Mouse (Mus musculus) frontal cortex, postnatal 36 days (tissue): ENCODE measurements at regions not wholly inside any gene's neighbourhood (a gene's known extent, or its start where the extent isn't known, plus 50 kb on each side); places are given as distances from the start of the nearest gene placed in this dataset.
"Not testable (repeated sequence)": the region's sequence is repeated elsewhere in the genome, so short reads cannot be mapped to it uniquely, and the experiment has no call there.

Source experiments
- DNase-seq, 2 experiments: peaks; one replicate each; pipeline ENCODE4 v3.0.0; 2022; ENCODE audit warnings: low spot score in 2 of 2

DNA sequence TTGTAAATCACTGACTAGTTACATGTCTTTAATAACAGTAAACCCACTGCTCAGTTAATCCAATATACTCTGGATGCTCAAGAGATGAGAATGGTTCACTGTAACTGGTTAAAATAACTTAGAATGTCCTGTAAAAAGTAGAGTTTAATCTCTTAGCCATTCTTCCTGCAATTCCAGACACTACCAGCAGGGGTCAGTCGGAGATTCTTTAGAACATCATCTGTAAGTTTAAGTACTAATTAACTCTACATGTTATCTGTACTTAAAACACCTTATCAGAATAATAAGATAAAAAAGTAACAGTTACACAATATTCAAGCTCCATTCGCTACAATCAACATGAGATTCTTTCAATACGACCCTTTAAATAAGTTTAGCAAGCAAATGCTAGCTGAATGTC lies 58.7 kb upstream of the Olig3 start:
- no peak for DNase-seq

- no peak for DNase-seq
These were observed 60.8 kb upstream of the Olig3 start for GRCm38 (mm10) chr10:19295388-19296013.

DNA sequence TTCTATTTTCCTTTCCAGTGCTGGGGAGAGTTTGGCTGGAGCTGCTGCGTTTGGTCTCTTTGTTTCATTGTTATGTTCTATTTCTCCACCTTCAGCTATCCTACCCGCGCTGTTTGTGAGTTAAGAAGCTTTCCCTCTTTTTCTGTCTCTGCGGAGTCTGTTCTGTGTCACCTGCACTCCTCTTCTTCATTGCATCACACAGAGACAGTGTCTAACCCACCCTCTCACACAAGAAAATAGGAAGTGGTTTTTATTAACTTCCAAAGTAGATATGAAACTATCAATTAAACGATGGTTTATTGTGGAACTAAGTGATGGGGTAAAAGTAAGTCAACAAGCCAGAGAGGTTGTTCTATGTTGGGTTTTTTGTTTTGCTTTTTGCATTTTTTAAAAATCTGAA lies 64.9 kb upstream of the Olig3 start:
- DNase-seq: no peak

- DNase-seq: not testable (repeated sequence)
These were observed 65.3 kb upstream of the Olig3 start for GRCm38 (mm10) chr10:19291039-19291438.

DNA sequence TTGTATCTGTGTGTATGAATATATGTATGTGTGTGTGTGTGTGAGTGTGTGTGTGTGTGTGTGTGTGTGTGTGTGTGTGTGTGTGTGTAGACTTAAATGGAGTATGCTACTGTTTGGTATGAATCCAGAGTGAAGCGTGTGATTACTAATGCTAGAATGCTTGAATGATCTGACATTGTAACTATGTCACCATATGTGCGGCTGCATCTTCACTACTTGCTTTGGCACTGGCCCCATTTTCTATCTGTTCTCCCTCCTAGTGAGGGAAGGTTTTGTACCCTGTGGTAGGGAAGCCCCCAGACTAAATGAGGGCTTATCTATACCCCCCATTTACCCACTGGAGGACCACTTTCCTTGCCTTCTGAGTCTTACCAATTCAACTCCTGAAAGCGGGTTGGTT lies 74.2 kb upstream of the Olig3 start:
- no peak for DNase-seq

GRCm38 (mm10) chr10:19281021-19281420 lies 75.3 kb upstream of the Olig3 start:
- DNase-seq: no peak

- DNase-seq: no peak
These were observed 78.0 kb upstream of the Olig3 start for GRCm38 (mm10) chr10:19278189-19278842.

DNA sequence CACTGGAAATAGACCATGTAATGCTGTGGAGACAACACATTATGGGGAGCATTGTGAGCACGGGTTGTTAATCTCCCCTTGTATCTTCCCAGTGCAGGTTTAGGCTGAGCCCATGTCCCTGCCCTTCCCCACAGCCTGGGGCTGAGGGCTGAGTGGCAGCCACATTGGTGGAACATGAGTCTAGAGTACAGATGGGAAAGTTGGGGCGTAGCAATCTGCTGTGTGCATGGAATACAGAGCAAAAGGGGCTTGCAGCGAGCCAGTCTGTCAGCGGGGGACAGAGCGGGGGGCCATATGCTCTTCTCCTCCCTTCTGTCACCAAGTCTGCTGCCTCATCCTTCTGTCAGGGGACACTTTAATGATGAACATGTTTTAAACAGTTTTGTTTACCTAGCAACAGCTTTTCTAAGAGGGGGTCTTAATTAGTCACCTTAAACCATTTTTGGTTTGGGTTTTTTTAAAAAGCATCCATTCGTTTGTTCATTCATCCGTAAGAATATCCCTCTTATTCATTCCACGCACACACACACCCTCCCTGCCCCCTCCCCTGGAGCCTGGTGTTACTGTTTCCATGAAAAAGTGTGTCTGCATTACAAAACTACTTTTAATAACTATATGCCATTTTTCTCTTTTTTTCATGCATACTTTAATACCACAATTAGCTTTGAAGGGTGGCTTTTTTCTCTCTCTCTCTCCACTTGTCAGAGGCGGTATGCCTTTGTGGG lies 79.1 kb upstream of the Olig3 start:
- DNase-seq: peak in 1 of 2 experiments; percentile 7

GRCm38 (mm10) chr10:19274985-19275384 lies 81.3 kb upstream of the Olig3 start:
- DNase-seq: no peak

GRCm38 (mm10) chr10:19269418-19269817 lies 86.9 kb upstream of the Olig3 start:
- no peak for DNase-seq

DNA sequence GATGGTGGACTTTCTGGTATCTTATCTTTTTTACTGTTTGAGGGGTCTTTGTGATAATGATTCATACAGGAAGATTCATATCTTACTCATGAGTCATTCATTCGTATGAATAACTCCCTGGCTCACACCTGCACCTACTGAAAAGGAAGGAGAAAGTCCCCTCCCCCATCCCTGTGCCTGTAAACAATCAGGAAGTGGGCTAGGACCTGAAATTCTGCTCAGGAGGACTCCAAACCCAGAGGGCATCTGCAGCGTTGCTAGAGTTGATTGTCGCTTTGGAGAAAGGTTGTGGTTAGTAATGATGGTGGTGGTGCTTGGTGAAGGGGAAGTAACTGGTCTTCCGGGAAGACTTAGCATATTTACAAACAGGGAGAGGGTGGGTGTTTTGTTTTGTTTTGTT lies 88.3 kb upstream of the Olig3 start:
- no peak for DNase-seq

- DNase-seq: peak; percentile 15 to 42
These were observed 116.1 kb upstream of the Olig3 start for GRCm38 (mm10) chr10:19240102-19240759.

DNA sequence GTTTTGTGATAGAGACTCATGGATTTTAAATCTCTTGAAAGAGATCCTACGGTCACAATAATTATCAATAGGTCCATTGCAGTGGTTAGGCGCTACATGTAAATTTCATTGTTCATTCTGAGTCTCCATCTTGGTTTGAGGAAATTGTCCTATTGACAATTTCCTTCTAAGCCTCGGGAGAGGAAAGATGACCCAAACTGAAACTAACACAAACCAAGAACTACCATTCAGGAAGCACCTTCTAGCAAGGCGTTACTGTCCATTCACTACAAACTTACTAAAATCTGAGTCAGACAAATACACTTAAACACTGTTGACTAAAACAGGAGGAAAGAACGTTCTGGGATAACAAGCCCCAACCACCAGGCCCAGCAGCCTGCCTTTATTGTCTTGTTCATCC lies 140.1 kb upstream of the Olig3 start:
- DNase-seq: no peak

DNA sequence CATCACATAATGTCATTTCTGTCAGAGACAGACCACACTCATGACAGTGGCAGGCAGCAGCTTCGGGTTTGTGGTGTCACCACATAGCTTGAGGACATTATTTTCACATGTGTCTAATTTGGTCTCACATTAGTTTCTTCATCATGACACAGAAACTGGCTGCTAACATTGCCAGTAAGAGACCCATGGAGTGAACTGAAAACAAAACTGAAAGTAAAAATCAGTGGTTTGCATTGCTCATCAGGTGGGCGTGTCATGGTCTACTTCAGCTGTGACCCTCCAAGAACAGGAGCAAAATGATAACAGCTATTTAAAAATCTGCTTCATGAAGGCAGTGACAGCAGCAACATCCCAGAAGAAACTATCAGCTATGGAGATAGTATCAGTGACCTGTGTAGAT lies 146.6 kb upstream of the Olig3 start:
- no peak for DNase-seq

DNA sequence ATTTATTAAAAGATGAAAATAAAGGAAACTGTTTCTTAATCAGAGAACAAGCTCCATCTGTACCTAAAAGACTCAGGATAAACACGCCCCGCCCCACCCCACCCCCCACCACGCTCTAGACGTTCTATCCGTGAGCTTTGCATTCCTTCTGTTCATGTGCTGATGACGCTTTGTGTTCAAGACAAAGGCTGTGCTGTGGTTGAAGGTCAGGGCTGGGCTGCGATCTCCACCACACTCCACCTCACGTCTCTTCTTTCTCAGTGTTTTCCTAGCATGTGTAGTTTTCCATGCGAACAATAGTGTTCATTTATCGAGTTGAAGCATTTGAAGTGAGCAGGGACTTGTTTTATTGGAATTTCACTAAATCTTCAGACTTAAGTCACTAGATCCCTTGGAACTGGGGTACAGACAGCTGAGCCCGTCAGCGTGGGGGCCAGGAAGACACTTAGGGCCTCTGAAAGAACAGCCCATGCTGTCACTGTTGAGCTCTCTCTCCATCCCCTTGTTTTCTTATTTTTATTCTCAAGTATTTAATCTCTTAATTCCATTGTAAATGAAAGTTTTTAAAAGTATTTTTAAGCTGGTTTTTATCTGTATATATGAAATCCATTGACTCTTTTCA lies 148.1 kb upstream of the Olig3 start:
- no peak for DNase-seq

DNA sequence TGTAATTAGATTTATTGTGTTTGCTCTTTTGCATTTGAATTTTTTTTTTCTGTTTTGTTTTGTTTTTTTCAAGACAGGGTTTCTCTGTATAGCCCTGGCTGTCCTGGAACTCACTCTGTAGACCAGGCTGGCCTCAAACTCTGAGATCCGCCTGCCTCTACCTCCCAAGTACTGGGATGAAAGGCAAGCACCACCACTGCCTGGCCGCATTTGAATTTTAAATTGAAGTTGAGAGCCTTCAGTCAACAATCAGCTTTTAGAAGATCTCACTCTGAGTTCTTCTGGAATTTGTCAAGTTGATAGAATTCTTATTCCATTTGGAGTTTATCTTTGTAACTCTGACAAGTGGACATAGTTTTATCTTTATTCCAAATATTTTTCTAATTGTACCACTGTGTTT lies 148.8 kb upstream of the Olig3 start:
- DNase-seq: no peak

GRCm38 (mm10) chr10:19200311-19200710 lies 156.0 kb upstream of the Olig3 start:
- DNase-seq: no peak

DNA sequence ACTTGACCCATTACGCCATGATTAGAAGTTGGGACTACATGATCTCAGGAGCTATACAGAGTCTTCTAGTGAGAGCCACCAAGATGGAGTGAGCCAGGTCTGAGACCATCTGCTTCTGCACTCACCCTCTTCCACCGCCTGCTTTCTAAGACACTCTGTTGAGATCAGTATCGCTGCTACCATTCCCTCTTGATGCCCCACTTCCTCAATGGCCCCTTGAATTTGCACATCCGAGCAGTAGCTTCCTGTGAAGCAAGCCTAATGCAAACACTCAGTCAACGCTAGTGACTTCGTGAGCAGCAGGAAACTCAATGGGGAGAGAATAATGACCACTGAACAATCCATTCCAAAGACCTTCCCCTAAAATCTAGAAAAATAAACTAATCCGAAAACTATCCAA lies 160.7 kb upstream of the Olig3 start:
- no peak for DNase-seq

DNA sequence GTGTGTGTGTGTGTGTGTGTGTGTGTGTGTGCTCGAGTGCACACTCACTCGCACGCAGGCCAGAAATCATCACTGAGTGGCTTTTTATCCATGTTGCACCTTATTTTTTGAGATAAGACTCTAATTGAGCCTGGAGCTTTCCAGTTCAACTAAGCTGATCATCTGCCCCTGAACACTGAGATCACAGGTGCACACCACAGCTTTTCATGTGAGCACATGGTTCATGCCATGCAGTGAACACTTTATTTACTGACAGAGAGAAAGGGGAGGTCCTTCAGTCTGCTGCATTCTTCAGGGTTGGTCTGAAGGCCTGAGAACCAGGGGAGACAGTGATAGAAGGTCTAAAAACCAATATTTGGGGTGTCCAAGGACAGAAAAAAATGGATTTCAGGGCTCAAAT lies 161.7 kb upstream of the Olig3 start:
- no peak for DNase-seq

GRCm38 (mm10) chr10:19192971-19193758 lies 163.2 kb upstream of the Olig3 start:
- no peak for DNase-seq

DNA sequence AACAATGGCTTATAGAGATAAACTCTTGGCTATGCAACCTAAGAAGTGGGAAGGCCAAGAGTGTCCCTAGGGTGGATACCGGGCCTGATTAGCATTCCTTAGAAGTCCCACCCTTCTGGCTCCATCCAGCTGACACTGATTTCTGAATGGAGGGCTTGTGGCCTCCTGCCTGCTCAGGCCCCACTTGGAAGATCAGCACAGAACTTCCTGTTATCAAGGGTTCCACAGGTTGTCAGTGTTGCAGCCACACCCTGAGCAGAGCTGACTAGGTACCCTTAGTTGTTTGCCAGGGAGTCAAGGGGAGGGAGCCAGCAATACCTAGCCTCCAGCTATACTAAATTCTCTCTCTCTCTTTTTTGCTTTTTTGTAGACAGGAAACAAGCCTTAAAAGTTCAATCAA lies 164.1 kb upstream of the Olig3 start:
- no peak for DNase-seq
